Mouse (Mus musculus): ENCODE data around the gene 0610037L13Rik. TPM values are rescaled to one million over a fixed set of nuclear protein-coding genes. Genes with fewer than 3 reads are reported as not detected.

0610037L13Rik gene
- polyA plus RNA-seq, 1 experiment from 2014 or later, result 106 TPM

DNA sequence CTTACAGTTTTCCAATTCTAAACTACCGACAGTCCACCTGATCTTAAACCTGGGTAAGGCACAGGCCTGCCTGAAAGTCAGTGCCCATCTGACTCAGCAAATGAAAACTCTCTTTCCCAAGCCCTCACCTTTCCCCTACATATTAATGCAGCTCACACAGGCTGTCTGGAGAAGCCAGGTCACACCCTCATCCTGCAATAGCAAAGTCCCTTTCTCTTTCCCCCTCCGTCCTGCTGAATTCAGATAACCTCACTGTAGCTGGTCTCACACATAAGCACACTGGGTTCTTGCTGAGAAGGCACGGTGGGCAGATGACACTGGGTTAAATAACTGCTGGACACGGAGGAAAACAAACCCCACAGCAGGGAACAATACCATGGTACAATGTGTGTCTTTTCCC lies 32.3 kb downstream of the 0610037L13Rik start:
- Histone ChIP-seq H3K36me3 (no peaks in the 10 kb centered on the region), H3K4me2 (replicated peaks) (peak overlapping the region; percentile 64), H3K4me3 (replicated peaks) (peak overlapping the region; percentile 65), H3K27me3 (replicated peaks) (no peaks in the 10 kb centered on the region), H3K4me1 (replicated peaks) (peaks cover 18% of the 10 kb centered on the region), H3K27ac (peak overlapping the region; percentile 59), H3K9ac (0 out of 2 replicates have a peak overlapping the region, but pooled peaks have one; percentile 32), H3K9me3 (no peaks in the 10 kb centered on the region)
- peak; percentile 63 for ATAC-seq
- WGBS, result 51% methylated on average over 4 of the region's 4 CpGs

DNA sequence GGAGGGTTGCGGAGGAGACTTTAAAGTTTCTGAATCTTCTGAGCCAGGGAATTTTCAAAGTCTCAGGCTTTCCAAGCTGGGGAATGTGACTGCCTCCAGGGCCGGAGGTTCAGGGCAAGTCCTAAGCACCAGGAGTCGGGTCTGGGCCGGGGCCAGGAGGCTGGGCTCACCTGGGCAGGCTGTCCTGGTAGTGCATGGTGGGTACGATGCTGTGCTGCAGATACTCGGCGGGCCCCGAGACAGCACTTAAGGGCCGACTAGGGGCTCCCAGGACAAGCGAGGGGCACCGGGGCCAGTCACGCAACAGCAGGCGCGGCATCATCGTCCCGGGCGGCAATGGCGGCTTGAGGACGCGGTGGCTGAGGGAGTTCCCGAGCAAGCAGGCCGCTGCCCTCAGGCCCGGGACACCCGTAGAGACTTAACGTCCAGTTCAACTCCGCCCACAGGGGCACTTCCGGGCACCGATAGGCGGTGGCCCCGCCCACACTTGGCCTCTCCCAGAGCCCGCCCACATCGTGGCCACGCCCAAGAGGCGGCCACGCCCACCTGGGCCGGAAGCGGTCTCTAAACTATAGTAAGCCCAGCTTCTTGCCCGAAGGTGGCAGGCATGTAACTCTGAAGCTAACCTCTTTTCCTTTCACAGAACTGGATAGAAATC lies 33.7 kb downstream of the 0610037L13Rik start, which contains the start of gene Cpt2:
TSS of gene Cpt2 (minus strand) at position 466 of the 658 bp plus-strand sequence.
- H3K27ac ChIP-seq, result peak within 1 kb of the TSS; percentile 82
- no peaks in the 10 kb centered on the region for H3K36me3 ChIP-seq
- peak within 1 kb of the TSS; percentile 64 for H3K4me2 ChIP-seq (replicated peaks)
- H3K9ac ChIP-seq, result peak within 1 kb of the TSS; percentile 75
- H3K4me1 ChIP-seq (replicated peaks), result peaks cover 18% of the 10 kb centered on the region
- under 1% methylated on average over 38 of the region's 38 CpGs for WGBS
- ATAC-seq, result peak; percentile 96
- H3K27me3 ChIP-seq (replicated peaks), result no peaks in the 10 kb centered on the region
- no peaks in the 10 kb centered on the region for H3K9me3 ChIP-seq
- peak within 1 kb of the TSS; percentile 65 for H3K4me3 ChIP-seq (replicated peaks)

DNA sequence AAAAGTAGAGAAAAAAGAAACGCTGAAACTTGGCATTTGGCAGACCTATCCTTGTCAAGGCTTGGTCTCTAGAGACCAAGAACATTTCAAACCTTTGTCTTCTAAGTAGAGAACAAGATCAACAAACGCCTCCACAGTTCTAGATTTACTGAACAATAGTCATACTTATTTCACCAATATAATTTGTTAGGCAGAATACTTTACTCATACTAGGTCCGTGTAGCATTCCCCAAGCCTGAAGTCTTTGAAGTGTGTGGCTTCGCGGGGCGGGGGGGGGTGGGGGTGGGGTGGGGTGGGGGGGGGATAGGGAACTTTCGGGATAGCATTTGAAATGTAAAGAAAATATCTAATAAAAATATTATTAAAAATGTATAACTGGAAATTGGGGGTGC lies 34.2 kb downstream of the 0610037L13Rik start:
- peak; percentile 6; the same call in 1 of the 2 replicates for ATAC-seq
- H3K4me1 ChIP-seq (replicated peaks), result peaks cover 18% of the 10 kb centered on the region
- H3K27me3 ChIP-seq (replicated peaks), result no peaks in the 10 kb centered on the region
- peak overlapping the region; percentile 65 for H3K4me3 ChIP-seq (replicated peaks)
- no peaks in the 10 kb centered on the region for H3K9me3 ChIP-seq
- WGBS, result 50% methylated on average over 7 of the region's 7 CpGs
- peak overlapping the region; percentile 15; the same call in 1 of the 2 replicates for H3K27ac ChIP-seq
- no peaks in the 10 kb centered on the region for H3K36me3 ChIP-seq
- H3K9ac ChIP-seq, result no peak overlapping the region
- H3K4me2 ChIP-seq (replicated peaks), result peak overlapping the region; percentile 64

DNA sequence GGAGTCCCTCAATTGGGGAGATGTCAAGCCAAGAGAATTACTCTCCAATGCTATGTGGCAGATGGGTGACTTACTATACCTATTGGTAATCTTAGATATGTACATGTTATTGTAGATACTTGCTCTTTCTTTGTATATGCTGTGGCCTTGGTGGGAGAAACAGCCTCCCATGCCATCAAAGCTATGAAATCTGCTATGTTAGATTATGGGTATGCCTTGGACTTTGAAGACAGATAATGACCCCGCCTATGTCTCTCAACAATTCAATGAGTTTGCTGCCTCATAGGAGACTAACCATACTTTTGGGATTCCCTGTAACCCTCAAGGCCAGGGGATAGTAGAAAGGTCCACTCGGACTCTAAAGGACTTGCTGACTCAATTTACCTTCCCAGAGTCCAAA lies 38.7 kb downstream of the 0610037L13Rik start:
- ATAC-seq, result no peak

DNA sequence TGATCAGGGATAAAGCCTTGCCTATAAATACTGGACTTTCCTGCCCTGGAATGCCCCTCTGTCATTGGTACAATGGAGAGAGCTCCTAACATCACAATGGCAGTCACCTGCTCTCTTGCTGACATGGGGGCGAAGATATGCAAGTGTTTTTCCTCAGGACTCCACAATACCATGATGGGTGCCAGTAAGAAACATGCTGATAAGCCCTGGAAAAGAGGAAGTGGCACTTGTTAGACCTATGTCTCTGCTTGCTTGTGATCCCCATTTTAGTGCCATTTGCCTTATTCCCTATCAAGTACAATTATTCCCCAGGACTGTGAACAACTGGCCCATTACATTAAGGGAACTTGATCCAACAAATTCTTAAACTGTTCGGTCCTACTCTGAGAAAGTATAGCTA lies 39.1 kb downstream of the 0610037L13Rik start:
- H3K27ac ChIP-seq, result no peak overlapping the region
- no peak overlapping the region for H3K4me3 ChIP-seq (replicated peaks)
- H3K36me3 ChIP-seq, result no peaks in the 10 kb centered on the region
- ATAC-seq, result no peak
- no peak overlapping the region for H3K9ac ChIP-seq
- no peaks in the 10 kb centered on the region for H3K9me3 ChIP-seq
- 86% methylated on average over 2 of the region's 2 CpGs for WGBS
- no peak overlapping the region for H3K4me2 ChIP-seq (replicated peaks)
- no peaks in the 10 kb centered on the region for H3K4me1 ChIP-seq (replicated peaks)
- no peaks in the 10 kb centered on the region for H3K27me3 ChIP-seq (replicated peaks)

More for the DNA sequence above, 38.7 kb downstream of the 0610037L13Rik start:
- no peaks in the 10 kb centered on the region for H3K9me3 ChIP-seq
- H3K4me1 ChIP-seq (replicated peaks), result no peaks in the 10 kb centered on the region
- H3K27ac ChIP-seq, result no peak overlapping the region
- H3K9ac ChIP-seq, result no peak overlapping the region
- 68% methylated on average over 2 of the region's 2 CpGs for WGBS
- H3K27me3 ChIP-seq (replicated peaks), result no peaks in the 10 kb centered on the region
- H3K4me3 ChIP-seq (replicated peaks), result no peak overlapping the region
- H3K4me2 ChIP-seq (replicated peaks), result no peak overlapping the region
- H3K36me3 ChIP-seq, result no peaks in the 10 kb centered on the region

DNA sequence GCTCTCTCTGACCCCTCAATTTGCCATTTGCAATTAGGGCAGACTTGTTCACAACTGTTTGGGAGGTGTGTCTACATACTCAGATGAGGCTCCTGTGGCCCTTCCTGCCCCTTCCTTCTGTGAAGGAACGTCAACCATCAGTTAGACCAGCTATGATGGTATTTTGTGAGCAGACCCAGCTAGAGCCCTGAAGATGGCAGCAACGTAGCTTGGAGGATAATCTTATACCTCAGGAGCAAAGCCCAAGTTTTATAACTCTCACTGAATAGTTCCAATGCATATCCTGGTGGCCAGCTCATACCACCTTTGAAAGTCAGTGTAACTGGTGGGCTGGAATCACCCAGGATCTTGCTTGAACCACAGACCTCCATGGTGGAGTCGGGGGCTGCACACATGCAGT lies 41.8 kb downstream of the 0610037L13Rik start:
- WGBS, result 75% methylated on average over 3 of the region's 3 CpGs

DNA sequence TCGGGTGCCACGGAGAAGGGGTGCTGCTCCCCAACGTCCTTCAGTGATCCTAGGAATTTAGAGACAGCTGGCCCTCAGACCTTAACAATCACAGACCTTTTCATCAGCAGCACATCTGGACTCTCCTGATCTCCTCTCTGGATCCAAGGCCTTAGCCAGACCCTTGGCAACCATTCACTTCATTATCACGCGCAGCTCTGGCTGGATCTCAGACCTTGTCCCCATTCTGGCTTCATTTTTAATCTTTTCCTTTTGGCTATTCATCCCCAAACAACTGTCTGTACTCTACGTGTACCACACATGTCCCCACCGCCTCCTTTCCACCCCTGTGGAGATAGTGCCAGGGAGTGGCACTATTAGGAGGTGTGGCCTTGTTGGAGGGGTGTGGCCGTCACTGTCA lies 43.6 kb downstream of the 0610037L13Rik start:
- 81% methylated on average over 8 of the region's 8 CpGs for WGBS
- ATAC-seq, result no peak
- Histone ChIP-seq H3K27me3 (replicated peaks) (no peaks in the 10 kb centered on the region), H3K9ac (no peak overlapping the region), H3K27ac (no peak overlapping the region), H3K4me1 (replicated peaks) (no peaks in the 10 kb centered on the region), H3K4me2 (replicated peaks) (no peak overlapping the region), H3K4me3 (replicated peaks) (no peak overlapping the region), H3K9me3 (no peaks in the 10 kb centered on the region), H3K36me3 (no peaks in the 10 kb centered on the region)

More for the DNA sequence above, 41.8 kb downstream of the 0610037L13Rik start:
- no peak for ATAC-seq
- Histone ChIP-seq H3K4me3 (replicated peaks) (no peak overlapping the region), H3K9ac (no peak overlapping the region), H3K4me1 (replicated peaks) (no peaks in the 10 kb centered on the region), H3K9me3 (no peaks in the 10 kb centered on the region), H3K4me2 (replicated peaks) (no peak overlapping the region), H3K27ac (no peak overlapping the region), H3K36me3 (no peaks in the 10 kb centered on the region), H3K27me3 (replicated peaks) (no peaks in the 10 kb centered on the region)

DNA sequence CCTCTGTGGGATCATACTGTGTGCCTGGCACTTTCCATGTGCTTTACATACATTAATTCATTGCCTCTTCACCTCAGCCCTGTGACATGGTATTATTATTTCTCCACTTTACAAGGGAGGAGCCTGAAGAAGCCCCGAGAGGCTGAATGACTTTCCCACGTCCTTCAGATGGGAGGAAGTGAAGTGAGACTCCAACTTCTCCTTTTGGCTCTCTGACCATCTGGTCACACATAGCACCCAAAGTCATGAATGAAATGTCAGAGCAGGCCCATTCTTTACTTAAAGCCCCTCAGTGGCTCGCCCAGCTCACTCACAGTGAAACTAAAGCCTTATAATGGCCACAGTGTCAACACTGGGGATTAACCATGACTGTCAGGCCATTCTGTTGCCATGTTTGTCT lies 45.6 kb downstream of the 0610037L13Rik start:
- H3K9me3 ChIP-seq, result no peaks in the 10 kb centered on the region
- no peak overlapping the region for H3K9ac ChIP-seq
- no peak overlapping the region for H3K27ac ChIP-seq
- 57% methylated on average over 3 of the region's 3 CpGs for WGBS
- no peak overlapping the region for H3K4me2 ChIP-seq (replicated peaks)
- H3K4me3 ChIP-seq (replicated peaks), result no peak overlapping the region
- ATAC-seq, result no peak
- H3K27me3 ChIP-seq (replicated peaks), result no peaks in the 10 kb centered on the region
- no peaks in the 10 kb centered on the region for H3K36me3 ChIP-seq
- 0 out of 2 replicates have a peak, but pooled peaks cover 3% of the 10 kb centered on the region for H3K4me1 ChIP-seq (replicated peaks)

DNA sequence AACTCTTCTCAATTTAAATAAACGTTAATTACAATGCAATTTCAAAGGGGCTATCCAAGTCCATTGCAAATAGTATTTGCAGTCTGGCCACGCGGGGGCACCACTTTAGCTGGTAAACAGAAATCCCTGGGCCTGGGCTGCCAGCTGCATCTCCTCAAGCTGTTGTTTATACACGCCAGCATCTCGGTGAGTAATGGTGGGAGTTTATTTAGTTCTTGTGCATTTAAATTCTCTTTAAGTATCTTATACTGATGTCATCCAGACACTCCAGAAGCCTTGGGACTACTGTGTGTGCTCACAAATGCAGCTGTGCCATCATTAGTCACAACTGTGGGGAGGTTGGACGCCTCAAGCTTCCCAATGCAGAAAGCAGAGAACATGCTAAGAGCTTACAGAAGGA lies 47.7 kb downstream of the 0610037L13Rik start:
- H3K9me3 ChIP-seq, result no peaks in the 10 kb centered on the region
- H3K27me3 ChIP-seq (replicated peaks), result no peaks in the 10 kb centered on the region
- peak overlapping the region; percentile 49 for H3K27ac ChIP-seq
- H3K9ac ChIP-seq, result no peak overlapping the region
- no peaks in the 10 kb centered on the region for H3K36me3 ChIP-seq
- 0 out of 2 replicates have a peak, but pooled peaks cover 3% of the 10 kb centered on the region for H3K4me1 ChIP-seq (replicated peaks)
- peak; percentile 75 for ATAC-seq
- H3K4me3 ChIP-seq (replicated peaks), result no peak overlapping the region
- H3K4me2 ChIP-seq (replicated peaks), result no peak overlapping the region
- 14% methylated on average over 6 of the region's 6 CpGs for WGBS

DNA sequence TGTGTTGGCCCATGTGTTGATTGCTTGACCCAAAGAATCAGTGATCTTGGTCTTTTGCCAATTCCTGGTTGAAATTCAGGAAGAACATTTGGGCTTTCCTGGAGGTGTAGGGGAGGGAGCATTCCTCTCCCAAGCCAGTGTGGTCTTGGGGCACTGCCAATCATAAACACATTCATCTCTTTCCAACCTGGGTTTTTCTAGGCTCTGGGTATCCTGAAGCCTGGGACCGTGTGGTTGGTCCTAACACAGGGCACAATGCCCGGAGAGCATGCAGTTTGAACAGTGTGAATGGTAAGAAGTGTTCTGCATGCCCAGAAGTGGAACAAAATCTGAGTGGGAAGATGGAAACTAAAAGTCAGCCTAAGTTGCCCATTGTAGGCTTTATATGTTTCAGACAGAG lies 48.5 kb downstream of the 0610037L13Rik start:
- Histone ChIP-seq H3K9me3 (no peaks in the 10 kb centered on the region), H3K4me3 (replicated peaks) (no peak overlapping the region), H3K36me3 (no peaks in the 10 kb centered on the region), H3K9ac (no peak overlapping the region), H3K4me1 (replicated peaks) (0 out of 2 replicates have a peak, but pooled peaks cover 3% of the 10 kb centered on the region), H3K4me2 (replicated peaks) (no peak overlapping the region), H3K27me3 (replicated peaks) (no peaks in the 10 kb centered on the region), H3K27ac (peak overlapping the region; percentile 49)
- no peak for ATAC-seq
- WGBS, result 80% methylated on average over 2 of the region's 2 CpGs

DNA sequence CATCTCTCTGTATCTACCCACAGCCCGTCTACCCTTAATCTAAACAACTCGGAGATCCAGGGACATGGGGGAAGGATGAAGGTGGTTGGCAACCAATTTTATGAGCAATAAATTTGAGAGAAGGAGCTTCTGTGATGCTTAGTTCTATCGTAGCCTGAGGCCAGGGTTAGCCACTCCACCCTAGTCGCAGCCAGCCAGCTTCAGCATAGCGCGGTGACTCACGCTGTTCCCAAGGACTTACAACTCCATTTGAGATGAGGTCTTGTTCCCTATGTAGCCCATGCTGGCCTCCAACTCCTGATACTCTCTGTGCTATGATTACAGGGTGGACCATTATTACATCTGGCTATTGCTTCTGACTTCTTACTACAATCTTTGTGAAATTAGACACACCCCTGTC lies 53.1 kb downstream of the 0610037L13Rik start:
- peak overlapping the region; percentile 55 for H3K27ac ChIP-seq

DNA sequence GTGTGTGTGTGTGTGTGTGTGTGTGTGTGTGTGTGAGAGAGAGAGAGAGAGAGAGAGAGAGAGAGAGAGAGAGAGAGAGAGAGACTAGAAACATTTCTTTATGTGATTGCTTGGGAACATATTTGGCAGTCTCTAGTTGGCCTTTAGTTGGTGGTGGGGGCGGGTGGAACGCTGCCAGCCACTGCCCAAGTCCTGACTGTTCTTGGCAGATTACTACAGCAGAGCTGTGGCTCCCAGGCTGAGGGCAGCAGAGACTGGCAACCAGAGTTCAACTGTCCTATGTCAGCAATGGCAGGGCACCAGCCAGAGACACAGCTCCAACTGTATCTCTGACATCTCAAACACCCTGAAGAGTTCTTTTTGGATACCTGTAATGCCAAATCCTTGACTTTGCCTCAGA lies 54.5 kb downstream of the 0610037L13Rik start:
- no peaks in the 10 kb centered on the region for H3K4me1 ChIP-seq (replicated peaks)
- H3K36me3 ChIP-seq, result no peaks in the 10 kb centered on the region

More for the DNA sequence above, 53.1 kb downstream of the 0610037L13Rik start:
- WGBS, result 74% methylated on average over 7 of the region's 7 CpGs
- no peak overlapping the region for H3K4me2 ChIP-seq (replicated peaks)
- 0 out of 2 replicates have a peak, but pooled peaks cover 3% of the 10 kb centered on the region for H3K4me1 ChIP-seq (replicated peaks)
- H3K27me3 ChIP-seq (replicated peaks), result no peaks in the 10 kb centered on the region
- no peaks in the 10 kb centered on the region for H3K36me3 ChIP-seq
- H3K4me3 ChIP-seq (replicated peaks), result no peak overlapping the region
- H3K9ac ChIP-seq, result no peak overlapping the region
- H3K9me3 ChIP-seq, result no peaks in the 10 kb centered on the region
- no peak for ATAC-seq

More for the DNA sequence above, 54.5 kb downstream of the 0610037L13Rik start:
- ATAC-seq, result no peak
- Histone ChIP-seq H3K27ac (no peak overlapping the region), H3K4me3 (replicated peaks) (no peak overlapping the region), H3K9me3 (no peaks in the 10 kb centered on the region), H3K4me2 (replicated peaks) (no peak overlapping the region), H3K27me3 (replicated peaks) (no peaks in the 10 kb centered on the region), H3K9ac (no peak overlapping the region)
- WGBS, result 85% methylated on average over 2 of the region's 2 CpGs
